Mouse (Mus musculus): ENCODE results near the gene Cacna2d4.

- TF ChIP-seq CTCF (IDR thresholded peaks at IDR 0.05; ENCODE audit: extremely low read depth, insufficient read depth, insufficient read length, insufficient replicate concordance) (no peak), POLR2A (IDR thresholded peaks at IDR 0.05; ENCODE audit: low read depth, low read length) (no peak)
Measured at GRCm38 (mm10) chr6:119215040-119215613, 21.2 kb upstream of the Cacna2d4 start.

Data from spleen, adult 2 months (tissue).